Mouse (Mus musculus) liver, embryonic 14.5 days (tissue): ENCODE results near the gene Gm28051.

Experiments
- CTCF ChIP-seq: IDR thresholded peaks from 2 replicates; pipeline ENCODE4 v1.5.1; 2016; ENCODE audit warnings: antibody characterized with exemption, low read depth, control low read depth
- EP300 ChIP-seq: IDR thresholded peaks from 2 replicates; pipeline ENCODE4 v1.6.1; 2016; ENCODE audit warnings: antibody characterized with exemption, low read depth

DNA sequence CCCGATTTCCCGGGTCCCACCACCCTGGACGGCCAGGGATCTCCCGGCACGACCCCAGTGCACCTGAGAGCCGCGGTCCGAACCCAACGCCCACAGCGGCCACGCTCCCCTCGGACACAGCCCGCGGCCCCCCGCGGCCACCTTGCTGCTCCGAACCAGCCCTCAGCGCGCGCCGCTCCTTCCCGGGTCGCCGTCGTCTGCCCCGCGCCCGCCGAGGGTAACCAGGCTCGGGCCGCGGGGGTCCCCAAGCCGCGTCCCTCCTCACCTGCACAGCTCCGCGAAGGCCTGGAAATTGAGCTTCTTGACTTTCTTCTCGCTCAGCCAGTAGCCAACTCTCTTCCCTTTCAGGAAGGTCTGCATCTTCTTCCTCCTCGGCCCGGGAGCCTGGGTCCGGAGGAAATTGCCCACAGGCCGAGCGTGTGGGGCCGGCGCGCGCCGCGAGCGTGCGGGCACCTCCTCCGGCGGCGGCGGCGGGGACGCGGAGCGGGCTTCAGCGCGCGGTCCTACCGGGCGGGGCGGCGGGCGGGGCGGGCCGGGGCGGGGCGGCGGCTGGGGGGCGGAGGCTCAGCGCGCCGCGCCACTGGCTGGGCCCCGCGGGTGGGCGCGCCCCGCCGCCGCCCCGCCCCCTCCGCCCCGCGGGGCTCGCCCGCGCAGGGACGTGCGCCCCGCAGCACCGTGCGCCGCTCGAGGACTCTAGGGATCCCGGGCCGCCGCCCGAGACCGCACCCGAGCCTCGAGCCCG is 52.9 kb downstream of the Gm28051 start, which contains the start of gene Itpk1:
- TF ChIP-seq CTCF (no peak), EP300 (no peak)
